Mouse (Mus musculus) neutrophil, adult 5-6 weeks (primary cell): Measurements from ENCODE around the gene Rtn3. TPM values are rescaled to one million over a fixed set of nuclear protein-coding genes. Genes with fewer than 3 reads are reported as not detected.

ENCODE experiments used
- ATAC-seq: fragments of 151-379, 151-347 bp; 2 replicates; pipeline ENCODE4 v1.8.0; 2017; ENCODE audit warnings: mild to moderate bottlenecking, moderate TSS enrichment; ENCODE audit not compliant: insufficient number of reproducible peaks, poor library complexity, low FRiP score, severe bottlenecking; ENCODE audit errors: extremely low read depth
- total RNA-seq: library from RNA; stranded (forward); fragments of 200-1000 nt; gene quantifications from 2 replicates; pipeline ENCODE4 v1.2.3, GENCODE M21; 2017

Rtn3 gene
- total RNA-seq, 1 experiment from 2014 or later = 71.8 TPM

DNA sequence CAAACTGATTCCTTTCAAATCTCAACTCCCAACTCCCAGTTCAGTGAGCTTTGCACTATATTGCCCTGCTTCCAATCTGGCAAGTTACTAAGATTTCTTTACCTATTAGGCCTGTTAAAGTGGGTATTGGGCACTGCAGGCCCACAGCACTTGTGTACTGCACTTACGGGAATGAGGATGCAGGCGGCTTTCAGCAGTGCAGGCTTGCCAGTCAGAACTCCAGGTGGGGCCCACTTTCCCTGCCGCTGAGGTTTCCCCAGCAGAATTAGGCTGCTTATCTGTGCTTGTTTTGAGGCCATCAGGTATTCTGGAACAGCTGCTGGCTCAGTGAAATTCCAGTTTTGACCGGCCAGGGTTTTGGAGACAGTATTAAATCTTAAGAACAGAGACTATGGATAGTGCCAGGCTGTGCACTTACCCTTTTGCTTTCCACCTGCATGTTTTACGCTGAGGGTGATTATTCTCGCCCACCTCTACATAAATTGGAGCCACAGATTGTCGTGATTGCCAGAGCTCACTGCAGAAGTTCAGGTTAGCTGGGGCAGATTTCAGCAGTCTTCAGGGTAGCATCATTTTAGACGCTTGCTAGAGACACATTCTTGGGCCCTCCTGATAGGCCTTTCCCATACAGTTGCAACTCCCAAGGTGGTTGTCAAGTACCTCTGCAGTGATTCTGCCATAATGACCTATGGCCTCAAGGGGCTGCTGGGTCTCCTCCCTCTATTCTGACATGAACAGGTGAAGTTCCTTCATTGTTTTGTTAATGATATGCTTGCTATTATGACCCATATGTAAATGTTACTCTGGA lies 58.3 kb downstream of the Rtn3 start:
- ATAC-seq = no peak

DNA sequence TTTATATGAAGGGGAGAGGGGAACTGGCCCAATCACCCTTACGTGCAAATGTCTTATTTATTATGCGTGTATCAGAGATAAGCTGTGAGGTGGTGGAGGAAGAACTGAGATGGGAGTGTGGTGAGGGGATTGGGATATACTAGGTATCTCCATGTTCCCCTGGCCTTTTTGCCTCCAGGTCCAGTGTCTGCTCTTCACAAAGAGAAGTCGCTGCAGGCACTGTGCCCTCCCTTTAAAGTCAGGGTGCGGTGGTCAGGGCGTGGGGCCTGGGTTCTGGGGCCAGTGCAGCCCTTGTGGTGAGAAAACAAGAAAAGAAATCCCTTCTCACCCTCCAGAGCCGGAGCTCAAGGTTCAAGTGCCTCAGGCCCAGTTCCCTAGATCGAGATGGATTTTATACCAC lies 59.0 kb downstream of the Rtn3 start:
- ATAC-seq = no peak

DNA sequence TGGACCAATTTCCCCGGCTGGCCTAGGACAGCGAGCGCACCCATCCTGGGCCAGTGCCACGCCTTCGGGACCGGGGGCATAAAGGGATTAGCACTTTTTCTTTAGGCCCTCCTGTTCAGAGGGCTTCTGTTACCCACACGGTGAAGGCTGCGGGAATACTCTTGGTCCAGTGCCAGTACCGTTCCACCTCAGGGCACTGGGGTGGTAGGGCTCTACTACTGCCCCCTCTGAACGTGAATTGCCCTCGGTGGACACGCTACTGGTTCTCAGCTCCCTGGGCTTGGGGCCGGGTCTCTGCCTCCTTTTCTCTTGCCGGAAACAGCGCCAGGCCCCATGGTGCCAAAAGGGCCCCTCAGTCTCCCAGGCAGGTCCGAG lies 59.4 kb downstream of the Rtn3 start:
- no peak for ATAC-seq

DNA sequence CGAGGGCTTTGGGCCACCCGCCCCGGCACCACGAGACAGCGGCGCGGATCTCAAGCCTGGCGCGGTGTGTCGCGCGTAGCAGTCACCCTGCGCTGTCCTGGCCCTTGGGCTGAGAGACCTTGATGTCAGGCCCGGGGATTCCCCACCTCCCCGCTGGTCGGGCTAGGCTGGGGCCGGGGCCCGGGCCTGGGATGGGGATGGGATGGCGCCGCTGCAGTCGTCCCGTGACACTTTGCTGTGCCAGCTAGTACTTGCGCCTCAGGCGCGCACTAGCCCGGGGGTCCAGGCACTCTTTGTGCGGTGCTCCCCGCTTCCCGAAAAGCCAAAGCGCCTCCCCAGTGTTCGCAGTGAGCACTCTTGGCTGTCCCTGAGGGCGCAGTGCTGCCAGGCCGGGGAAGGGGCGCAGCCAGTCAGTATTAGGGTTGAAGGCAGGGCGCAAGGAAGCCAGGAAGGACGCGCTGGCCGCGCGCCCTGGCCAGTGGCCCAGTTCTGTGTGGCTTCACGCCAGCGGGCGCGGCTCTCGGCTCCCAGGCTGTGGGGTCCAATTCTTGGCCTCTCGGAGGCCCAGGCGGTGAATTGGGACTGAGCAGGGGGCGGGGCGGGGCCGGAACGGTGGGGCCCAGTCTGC lies 59.9 kb downstream of the Rtn3 start:
- ATAC-seq = no peak

DNA sequence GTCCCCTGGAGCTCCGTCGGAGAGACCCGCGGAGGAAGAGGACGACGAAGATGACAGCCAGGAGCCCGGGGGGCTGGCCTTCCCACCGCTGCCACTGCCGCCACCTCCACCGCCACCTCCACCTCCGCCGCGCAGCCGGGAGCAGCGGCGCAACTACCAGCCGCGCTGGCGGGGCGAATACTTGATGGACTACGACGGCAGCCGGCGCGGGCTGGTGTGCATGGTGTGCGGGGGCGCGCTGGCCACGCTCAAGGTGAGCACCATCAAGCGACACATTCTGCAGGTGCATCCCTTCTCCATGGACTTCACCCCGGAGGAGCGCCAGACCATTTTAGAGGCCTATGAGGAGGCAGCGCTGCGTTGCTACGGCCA lies 60.4 kb downstream of the Rtn3 start:
- ATAC-seq = no peak

DNA sequence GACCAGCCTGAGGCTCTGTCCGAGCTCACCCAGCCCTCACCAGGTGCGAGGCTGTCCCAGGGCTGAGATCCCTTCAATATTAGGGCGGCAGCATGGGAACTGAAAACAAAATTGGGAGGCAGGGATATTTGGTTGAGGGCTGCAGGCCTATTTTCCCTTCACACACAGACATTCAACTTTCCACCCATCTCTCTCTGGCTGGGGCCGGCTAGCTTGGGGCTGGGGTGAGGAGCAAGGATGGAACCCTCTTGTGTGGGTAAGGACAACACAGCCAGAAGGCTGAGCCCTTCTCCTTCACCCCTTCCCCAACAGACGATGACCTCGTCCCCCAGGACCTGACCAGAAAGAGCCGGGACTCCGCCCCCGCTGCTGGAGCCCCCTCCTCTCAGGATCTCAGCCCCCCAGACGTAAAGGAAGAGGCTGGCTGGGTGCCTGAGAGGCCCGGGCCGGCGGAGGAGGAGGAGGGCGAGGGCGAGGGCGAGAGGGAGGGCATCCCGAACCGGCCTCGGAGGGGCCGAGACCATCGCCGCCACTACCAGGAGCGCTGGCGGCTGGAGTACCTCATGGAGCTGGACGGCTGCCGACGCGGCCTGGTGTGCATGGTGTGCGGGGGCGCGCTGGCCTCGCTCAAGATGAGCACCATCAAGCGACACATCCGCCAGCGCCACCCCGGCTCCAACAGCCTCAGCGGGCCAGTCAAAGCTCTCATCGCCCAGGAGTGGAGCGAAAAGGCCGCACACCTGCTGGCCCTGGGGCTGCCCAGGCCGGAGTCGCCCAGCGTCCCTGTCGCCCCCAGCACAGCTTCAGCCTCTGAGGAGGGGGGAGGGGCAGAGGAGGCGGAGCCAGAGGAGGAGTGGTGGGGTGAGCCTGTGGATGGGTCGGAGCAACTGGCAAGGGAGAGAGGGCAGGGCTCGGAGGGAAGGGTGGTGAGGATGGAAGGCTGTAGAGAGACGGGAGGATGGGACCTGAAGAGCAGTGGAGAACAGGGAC lies 61.2 kb downstream of the Rtn3 start:
- ATAC-seq = no peak

DNA sequence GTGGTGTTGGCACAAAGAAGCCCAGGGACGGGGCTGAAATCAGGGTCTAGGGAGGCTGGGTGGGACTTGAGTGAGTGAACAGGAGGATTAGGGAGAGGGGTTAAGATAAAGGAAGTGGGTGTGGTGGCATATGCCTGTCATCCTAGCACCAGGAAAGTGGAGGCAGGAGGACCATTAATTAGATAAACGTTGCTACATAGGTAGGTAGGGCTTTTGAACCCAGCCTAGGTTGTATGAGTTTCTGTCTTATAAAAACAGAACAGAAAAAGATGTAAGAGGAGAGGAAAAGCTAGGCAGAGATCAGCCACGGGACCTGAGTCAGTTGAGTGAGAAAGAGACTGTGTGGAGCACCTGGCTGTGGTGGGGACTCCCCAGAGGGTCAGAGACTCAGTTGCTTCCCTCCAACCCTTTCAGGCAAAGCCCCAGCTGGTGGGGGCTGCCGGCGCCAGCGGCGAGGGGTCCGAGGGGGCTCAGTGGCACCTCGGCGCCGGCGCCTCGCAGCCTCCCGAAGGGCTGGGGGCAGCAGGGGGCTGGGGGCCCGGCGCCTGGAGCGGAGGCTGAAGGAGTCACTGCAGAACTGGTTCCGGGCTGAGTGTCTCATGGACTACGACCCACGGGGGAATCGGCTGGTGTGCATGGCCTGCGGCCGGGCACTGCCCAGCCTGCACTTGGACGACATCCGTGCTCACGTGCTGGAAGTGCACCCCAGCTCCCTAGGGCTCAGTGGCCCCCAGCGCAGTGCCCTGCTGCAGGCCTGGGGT lies 62.1 kb downstream of the Rtn3 start:
- no peak for ATAC-seq

DNA sequence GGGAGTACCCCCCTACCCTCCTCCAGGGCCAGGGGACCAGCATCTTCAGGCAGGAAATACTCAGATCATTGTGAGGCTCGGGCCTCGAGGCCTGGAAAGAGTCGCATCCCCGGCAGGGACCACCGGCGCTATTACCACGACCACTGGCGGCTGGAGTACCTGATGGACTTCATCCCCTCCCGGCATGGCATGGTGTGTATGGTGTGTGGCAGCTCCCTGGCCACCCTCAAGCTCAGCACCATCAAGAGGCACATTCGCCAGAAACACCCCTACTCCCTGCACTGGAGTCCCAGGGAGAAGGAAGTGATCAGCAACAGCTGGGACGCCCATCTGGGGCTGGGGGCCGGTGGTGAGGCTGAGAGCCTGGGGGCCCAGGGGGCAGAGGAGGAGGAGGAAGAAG lies 63.0 kb downstream of the Rtn3 start:
- ATAC-seq = no peak

DNA sequence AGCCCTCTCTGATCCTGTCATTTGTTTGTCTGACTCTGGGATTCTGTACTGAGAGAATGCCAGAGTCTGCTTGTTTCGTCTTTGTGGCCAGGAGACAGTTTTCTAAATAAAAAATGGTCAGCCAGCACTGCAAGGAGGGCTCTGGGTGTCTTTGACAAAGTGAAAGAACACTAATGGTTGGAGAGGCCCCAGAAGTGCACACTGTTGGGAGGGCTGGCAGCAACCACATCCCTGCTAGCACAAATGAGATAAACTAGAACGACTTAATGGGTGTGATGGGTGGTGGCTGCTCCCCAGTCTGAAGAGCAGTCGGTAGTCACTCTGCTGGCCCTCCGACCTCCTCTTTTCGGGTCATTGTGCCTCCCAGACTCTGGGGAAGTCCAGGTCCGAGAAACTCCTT lies 63.9 kb downstream of the Rtn3 start:
- ATAC-seq = no peak

DNA sequence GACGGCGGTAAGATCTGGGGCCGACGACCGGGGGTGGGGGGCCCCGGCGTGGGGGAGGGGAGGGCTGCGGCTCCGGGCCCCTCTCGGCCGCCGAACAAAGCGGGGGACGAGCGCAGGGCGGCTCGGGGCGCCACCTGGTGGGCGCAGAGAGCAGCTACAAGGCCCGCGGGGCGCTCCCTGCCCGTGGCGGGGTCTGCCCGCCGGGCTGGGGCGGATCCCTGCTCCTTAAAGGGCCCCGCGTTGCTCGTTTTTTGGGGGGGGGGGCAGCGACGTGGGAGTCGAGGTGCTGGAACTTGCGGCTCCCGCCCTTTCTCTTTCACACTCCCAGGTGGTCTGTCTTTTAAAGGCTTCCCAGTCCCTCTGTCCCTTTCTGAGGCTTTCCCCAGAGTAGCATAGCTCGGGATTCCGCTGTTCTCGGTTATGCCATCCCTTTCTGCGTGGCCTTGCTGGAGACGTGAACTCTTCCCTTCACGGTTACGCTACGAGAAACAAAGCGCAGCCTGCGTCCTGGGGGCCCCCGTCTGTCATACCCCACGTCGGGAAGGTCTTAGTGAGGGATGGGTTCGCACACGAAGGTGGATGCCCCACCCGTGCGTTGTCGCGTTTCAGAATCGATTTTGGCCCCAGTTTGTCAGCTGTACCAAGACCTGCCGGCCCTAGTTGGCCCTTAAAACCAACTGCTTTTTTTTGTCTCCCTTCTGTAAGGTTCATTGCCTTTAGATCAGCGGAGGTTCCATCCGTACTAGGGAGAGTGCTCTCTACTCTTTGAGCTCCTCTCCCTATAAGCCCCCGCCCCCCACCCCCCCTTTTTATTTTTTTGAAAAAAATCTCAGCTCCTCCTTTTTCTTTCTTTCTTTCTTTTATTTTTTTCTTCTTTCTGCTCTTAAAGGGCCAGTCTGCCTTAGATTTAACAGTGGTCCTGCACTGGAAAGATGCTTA lies 64.9 kb downstream of the Rtn3 start:
- peak; percentile 37 for ATAC-seq

DNA sequence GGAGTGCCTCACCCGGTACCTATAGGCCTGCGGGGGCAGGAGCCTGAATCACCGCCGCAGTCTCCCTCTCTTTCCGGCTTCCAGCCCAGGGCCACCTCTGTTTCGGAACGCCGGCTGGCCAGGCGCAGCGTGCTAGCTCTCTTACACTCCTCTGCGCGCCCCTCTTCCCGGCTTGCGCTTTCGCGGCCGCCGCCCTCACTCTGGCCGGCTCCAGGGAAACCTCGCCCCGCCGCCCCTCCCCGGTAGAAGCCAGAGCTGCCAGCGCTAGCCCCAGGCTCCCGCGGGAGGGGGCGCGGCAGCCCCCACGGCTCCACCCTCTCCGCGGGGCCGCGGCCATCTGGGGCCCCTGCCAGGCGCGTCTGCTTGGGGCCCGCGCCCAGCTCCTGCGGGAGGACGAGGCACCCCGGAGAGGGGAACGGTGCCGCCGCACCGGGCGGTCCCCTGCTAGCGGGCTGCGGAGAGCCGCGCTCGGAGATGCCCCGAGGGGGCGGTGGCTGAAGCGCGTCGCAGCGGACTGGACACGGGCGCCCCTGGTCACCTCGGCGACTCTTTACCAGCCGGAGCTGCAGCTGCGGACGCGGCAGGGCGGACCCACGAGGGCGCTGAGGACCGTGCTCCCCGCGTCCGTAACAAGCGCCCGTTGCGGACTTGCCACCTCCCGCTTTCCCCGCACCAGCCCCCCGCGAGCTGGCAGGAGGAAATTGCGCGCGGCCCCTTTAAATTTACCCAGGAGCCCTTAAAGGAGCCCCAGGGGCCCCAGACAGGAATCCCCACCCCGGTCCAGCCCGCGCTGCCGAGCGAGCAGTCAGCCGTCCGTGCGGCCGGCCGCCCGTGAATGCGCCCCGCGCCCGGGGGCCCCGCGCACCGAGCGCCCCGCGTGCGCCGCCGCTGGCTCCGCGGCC lies 66.0 kb downstream of the Rtn3 start, which contains the start of gene 2700081O15Rik:
Gene 2700081O15Rik, plus strand, starts transcription at position 792 of the 902 bp plus-strand sequence.
- 0 out of 2 replicates have a peak, but pooled peaks have one; percentile 7 for ATAC-seq

DNA sequence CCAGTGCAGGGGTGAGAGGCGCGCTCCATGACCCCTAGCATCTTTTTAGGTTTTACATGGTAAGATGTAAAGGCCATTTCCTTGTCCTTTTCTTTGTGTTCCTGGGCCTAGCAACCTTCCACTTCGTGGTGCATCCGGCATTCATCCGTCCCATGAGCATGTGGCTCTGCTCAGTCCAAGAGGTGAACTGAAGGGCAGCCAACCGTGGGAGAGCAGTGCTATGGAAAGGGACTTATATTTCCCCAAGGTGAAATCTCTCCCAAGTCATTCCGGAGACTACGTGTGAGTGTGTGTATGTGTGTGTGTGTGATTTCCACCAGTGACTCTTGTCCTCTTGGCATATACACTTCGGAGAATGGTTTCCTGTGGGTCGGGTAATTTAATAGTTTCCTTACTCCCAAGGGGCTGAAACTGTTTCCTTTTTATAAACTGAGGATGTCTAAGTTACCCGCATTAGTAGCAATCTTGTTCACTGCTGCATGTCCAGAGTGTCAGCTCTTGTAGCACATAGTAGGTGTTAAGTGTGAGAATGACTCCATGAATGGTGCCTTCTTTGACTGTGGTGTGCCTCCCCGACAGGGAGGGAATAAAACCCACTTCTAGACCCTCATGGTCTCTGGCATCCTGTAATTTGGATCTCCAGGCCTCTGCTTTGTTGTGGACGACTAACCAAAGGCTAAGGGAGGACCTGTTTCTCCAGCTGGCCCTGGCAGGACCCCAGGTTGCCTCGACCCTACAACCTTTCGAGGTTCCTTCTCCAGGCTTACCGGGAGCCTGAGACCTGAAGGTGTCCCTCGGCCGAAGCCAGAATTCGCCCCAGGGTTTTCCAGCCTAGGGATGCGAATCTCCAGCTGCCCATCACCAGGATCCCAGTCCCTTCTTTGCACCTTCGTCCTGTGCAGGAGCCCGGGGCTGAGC lies 66.9 kb downstream of the Rtn3 start:
- no peak; the same call in 1 of the 2 replicates for ATAC-seq

DNA sequence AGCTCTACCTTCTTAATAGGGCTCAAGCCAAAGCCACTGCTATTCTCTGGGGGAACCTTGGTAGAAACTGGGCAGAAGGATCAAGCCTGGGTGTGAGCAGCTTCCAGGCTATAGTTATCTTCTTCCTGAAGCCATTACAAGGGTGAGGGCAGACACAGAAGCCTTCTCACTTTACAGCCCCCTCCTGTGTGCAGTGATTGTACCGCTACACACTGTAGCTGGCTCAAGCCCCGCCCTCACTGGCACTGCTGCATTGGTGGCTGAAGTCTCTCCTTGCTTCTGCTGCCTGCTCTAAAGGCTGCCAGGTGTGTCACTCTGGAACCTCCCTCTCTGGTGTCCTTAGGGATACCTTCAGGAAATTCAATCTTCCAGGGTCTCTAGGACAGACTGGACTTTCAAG lies 70.7 kb downstream of the Rtn3 start:
- ATAC-seq = no peak

DNA sequence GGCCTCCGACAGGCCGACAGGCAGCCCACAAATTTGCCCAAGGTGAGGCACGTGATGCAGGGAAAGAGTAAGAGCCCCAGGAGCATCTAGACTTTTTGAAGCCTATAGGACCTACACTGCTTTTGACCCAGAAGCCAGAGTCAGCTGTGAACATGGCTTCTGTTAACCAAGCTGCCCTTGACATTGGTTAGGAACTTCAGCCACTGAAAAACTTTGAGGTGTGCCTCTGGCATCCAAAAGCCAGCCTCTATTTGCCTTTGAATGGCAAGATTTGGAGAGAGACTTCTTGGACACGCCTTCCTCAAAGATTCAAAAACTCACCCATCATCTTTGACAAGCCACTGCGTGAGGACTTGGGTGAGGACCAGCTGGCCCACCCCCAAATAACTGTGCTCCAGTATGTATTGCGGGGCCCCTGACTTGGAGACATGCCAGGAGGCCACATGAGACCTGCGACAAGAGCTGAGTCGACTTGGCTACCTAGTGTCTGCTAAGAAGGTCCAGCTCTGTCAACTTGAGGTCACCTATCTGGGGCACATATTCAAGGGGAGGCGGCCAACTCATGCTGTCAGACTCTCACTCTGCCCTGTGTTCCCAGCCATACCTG lies 78.4 kb downstream of the Rtn3 start:
- no peak for ATAC-seq

DNA sequence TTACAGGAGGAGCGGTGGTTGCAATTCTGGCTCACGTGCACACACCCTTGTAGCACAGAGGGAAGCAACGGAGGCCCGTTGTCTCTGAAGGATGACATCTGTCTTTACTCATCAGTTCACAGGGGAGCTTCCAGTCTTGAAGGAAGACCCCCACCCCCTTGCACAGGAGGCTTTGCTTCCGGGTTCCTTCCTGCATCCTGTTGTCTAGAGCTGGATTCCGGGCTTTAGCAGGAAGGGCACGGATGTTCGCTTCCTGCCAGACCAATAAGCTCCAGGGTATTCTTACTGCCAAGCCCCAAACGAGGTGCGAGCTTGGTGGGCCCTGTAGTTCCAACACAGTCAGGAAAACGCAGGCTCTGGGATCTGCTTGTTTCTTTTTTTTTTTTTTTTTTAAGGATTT lies 82.4 kb downstream of the Rtn3 start:
- ATAC-seq = no peak
